Mouse (Mus musculus) lung, postnatal 14 days (tissue): ENCODE measurements at regions not wholly inside any gene's neighbourhood (a gene's known extent, or its start where the extent isn't known, plus 50 kb on each side); places are given as distances from the start of the nearest gene placed in this dataset.
"Not testable (repeated sequence)": the region's sequence is repeated elsewhere in the genome, so short reads cannot be mapped to it uniquely, and the experiment has no call there.

Source experiments
- DNase-seq: peaks from one replicate; pipeline ENCODE4 v3.0.0; 2021

GRCm38 (mm10) chr8:20285523-20285922 lies 77.5 kb downstream of the Gm15319 start:
- not testable (repeated sequence) for DNase-seq

DNA sequence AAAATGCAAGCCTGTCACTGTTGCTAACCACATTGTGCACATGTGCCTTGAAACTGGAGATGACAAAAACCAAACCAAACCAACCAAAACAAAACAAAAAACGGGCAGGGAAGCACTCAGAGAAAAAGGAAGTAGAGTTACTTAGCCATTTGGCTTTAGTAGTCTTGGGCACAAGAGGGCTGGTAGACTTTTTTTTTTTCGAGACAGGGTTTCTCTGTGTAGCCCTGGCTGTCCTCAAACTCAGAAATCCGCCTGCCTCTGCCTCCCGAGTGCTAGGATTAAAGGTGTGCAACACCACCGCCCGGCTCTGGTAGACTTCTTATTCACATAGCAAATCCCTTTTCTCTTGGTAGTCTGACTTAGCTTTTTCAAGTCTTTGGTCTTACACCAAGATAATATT lies 78.2 kb downstream of the Gm15319 start:
- peak; percentile 5 for DNase-seq

GRCm38 (mm10) chr8:20283141-20283540 lies 79.9 kb downstream of the Gm15319 start:
- DNase-seq: not testable (repeated sequence)

GRCm38 (mm10) chr8:20281201-20281887 lies 81.7 kb downstream of the Gm15319 start:
- DNase-seq: not testable (repeated sequence)

DNA sequence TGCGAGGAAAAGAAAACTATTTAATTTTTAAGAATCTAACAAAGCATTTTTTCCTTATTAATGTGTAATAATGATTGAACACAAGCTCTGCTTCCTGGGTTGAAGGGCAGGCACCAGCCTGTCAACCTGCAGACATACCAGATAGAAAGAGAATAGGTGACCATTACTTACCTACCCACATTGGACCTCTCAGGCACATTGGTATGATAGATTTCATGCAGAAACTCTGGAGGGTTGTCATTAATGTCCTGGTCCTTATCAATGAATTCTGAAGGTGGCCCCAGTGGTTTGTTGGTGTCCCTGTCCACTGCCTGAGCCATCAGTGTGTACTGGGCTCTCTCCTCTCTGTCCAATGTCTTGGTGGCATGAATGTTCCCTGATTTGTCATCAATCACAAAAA lies 85.3 kb downstream of the Gm15319 start:
- not testable (repeated sequence) for DNase-seq

- DNase-seq: not testable (repeated sequence)
Measured at GRCm38 (mm10) chr8:20276661-20277060, 86.3 kb downstream of the Gm15319 start.

DNA sequence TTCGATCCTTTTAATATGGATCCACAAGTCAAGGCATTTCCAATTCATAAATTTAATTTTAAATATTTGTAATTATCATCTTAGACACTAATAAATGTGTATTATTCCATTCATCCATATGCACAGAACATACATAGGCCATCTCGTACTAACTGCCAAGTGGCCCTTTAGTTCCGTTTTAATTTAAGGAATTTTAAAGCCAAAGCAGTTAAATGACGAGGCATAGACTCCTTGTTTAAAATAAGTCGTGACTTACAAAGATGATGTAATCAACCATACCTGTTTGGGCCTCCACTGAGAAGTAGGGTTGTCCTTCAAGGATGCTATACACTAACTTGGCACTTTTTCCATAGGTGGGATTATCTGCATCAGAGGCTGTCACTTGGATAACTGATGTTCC lies 89.2 kb downstream of the Gm15319 start:
- DNase-seq: not testable (repeated sequence)

DNA sequence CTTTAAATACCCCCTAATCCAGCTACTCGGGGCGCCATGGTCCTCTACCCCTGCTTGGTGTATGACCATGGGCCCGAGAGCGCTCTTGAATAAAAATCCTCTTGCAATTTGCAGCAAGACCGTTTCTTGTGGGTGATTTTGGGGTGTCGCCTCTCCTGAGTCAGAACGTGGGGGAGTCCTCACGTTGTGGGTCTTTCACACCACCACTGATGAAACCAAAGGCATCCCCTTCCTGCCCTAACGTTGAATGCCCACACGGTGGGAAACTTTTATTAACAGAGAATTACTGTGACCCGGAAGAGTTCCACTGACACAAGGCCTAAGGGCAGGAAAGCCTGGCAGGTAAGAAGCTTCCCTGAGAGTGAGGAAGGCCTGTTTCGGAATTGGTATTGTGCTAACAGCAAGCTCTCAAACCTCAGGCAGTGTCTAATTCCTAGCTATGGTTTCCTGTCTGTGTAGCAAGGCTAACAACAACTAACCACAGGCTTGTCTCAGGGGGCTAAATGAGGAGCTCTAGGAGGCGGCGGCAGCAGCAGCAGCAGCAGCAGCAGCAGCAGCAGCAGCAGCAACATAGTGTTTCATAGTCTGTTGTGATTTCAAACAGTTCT lies 95.4 kb downstream of the Gm15319 start:
- DNase-seq: not testable (repeated sequence)

GRCm38 (mm10) chr8:20266776-20267175 lies 96.2 kb downstream of the Gm15319 start:
- DNase-seq: not testable (repeated sequence)

- not testable (repeated sequence) for DNase-seq
Measured at GRCm38 (mm10) chr8:20264612-20265011, 98.4 kb downstream of the Gm15319 start.

DNA sequence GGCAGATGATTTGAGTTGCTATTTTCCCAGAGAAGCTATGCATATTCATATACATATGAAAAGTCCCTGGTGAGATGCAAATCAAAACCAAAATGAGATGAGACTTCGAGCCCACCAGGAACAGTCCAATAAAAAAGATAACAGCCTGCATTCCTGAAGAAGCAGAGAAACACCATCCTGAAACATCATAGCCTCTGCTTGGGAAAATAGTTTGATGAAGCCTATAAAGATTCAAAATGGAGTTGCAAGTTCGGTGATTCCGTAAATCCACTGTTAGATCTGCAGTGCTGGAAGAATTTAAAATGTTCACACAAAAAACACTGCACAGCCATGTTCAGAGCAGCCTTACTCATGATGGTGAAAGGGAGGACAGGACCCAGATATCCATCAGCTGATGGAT lies 98.9 kb downstream of the Gm15319 start:
- DNase-seq: not testable (repeated sequence)

- not testable (repeated sequence) for DNase-seq
Measured at GRCm38 (mm10) chr8:20262847-20263570, 100.0 kb downstream of the Gm15319 start.

GRCm38 (mm10) chr8:20262253-20262652 lies 100.8 kb downstream of the Gm15319 start:
- DNase-seq: not testable (repeated sequence)

DNA sequence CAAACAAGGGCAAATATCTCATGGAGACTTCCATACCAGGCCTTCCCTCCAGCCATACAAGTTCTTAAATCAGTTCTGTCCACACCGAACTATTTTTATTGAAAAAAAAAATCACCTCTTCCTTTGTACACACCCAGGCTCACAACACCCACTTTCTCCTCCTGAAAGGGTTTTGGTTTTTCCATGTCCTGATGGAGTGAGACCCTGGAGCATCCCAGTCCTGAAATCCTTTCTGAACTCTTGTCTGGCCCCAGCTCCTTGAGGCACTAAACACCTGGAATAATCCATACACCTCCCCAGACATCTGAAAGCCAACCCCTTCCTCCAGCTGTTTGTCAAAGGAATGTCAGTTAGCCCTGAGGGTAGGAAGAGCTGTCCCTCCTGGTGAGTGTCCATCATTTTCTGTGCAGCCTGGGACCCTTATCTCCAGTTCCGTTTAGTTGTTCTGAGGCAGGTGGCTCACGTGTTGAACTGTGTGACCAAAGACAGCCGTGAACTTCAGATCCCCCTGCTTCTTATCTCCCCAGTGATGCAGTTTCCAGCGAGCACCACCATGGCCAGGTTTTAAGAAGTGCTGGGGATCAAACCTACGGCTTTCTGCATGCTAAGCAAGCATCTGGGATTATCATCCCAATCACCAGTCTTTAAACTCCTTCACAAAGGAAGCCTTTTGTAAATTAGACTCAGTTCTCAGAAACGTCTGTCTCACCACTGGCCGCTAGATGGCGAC lies 101.4 kb downstream of the Gm15319 start:
- DNase-seq: not testable (repeated sequence)

DNA sequence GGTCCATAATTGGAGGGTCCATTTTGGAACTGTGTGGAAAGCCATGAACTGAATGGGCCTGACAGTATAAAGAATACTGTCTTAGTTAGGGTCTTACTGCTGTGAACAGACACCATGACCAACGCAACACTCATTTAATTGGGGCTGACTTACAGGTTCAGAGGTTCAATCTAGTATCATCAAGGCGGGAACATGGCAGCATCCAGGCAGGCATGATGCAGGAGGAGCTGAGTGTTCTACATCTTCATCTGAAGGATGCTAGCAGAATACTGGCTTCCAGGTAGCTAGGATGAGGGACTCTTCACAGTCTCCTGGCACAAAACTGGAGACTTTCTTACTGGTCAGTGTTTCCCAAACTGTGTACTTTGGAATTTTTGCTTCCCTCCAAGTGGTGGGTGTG lies 102.0 kb downstream of the Gm15319 start:
- DNase-seq: not testable (repeated sequence)

DNA sequence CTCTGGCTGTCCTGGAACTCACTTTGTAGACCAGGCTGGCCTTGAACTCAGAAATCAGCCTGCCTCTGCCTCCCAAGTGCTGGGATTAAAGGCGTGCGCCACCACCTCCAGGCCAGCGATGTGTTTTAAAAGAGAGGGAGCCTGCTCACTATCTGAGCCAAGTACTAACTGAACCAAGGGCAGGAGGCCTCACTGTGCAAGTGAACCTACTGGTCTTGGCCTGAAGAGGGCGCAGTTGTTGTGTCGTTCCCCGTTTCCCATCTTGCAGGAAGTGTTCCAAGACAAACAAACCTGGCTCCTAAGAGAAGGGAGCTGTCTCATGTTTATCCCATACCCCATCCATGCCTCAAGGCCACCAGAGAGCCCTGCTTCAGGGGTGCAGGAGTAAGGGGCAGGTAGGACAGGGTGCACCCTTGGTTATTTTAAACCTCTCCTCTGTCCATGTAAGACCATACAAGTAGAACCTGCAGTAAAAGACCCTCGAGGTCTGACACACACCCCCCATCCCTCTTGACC lies 102.8 kb downstream of the Gm15319 start:
- not testable (repeated sequence) for DNase-seq

- not testable (repeated sequence) for DNase-seq
Measured at GRCm38 (mm10) chr8:20259662-20260061, 103.3 kb downstream of the Gm15319 start.
